10 mouse cellular contexts compared by ENCODE assay signal in genomic region chr11:118318678-118319077, GRCm38 (mm10). TPM values are rescaled to one million over a fixed set of nuclear protein-coding genes. Genes with fewer than 3 reads are reported as not detected.
DNase-seq lines count a peak whose midpoint lies in the region; ATAC-seq and TF ChIP-seq lines count a peak whose summit lies in the region.
"Had no signal": no experiment of that assay in that cellular context is flagged by ENCODE, and none has a peak within 500 bp of the region (broad histone marks: within the 10 kb centered on the region; RNA-seq: fewer than 3 reads in every experiment).

No protein-coding gene starts in this region.

- H3K4me2 ChIP-seq in hindbrain, postnatal 0 days (ENCODE audit: low read depth, low read length): no peak overlapping the region
- no peak overlapping the region for H3K4me2 ChIP-seq in hindbrain, embryonic 14.5 days (replicated peaks)
- H3K4me2 ChIP-seq: embryonic facial prominence, embryonic 15.5 days; liver, embryonic 13.5 days had no signal

- no peaks in the 10 kb centered on the region for H3K9me3 ChIP-seq in hindbrain, postnatal 0 days (ENCODE audit: low read length)
- H3K9me3 ChIP-seq in hindbrain, embryonic 14.5 days (ENCODE audit: control insufficient read depth, low read length): no peaks in the 10 kb centered on the region
- H3K9me3 ChIP-seq: embryonic facial prominence, embryonic 15.5 days; liver, embryonic 13.5 days had no signal

- no peaks in the 10 kb centered on the region for H3K27me3 ChIP-seq in hindbrain, postnatal 0 days (ENCODE audit: insufficient read depth, low read length)
- H3K27me3 ChIP-seq in hindbrain, embryonic 14.5 days (ENCODE audit: control insufficient read depth, insufficient read depth, low read length): no peaks in the 10 kb centered on the region
- no peaks in the 10 kb centered on the region for H3K27me3 ChIP-seq in C2C12 (ENCODE audit: control insufficient read depth, insufficient read depth, insufficient read length)
- H3K27me3 ChIP-seq: embryonic facial prominence, embryonic 15.5 days; liver, embryonic 13.5 days had no signal

- H3K36me3 ChIP-seq in hindbrain, postnatal 0 days (ENCODE audit: insufficient read depth, low read length): 0 out of 2 replicates have a peak, but pooled peaks cover 4% of the 10 kb centered on the region
- H3K36me3 ChIP-seq in hindbrain, embryonic 14.5 days (replicated peaks; ENCODE audit: control insufficient read depth, insufficient read depth): peaks cover 25% of the 10 kb centered on the region; the same call in 1 of the 2 replicates
- peaks cover 87% of the 10 kb centered on the region for H3K36me3 ChIP-seq in C2C12 (ENCODE audit: control insufficient read depth, insufficient read depth)
- H3K36me3 ChIP-seq: liver, embryonic 13.5 days had no signal

- no peak for ATAC-seq in hindbrain, postnatal 0 days
- ATAC-seq in hindbrain, embryonic 14.5 days (ENCODE audit: low FRiP score): no peak
- ATAC-seq in granulocyte monocyte progenitor cell, adult 5-6 weeks (replicated peaks; ENCODE audit: poor library complexity, severe bottlenecking): peak; percentile 94
- ATAC-seq in monocyte, adult 5-6 weeks (replicated peaks; ENCODE audit: insufficient number of reproducible peaks, low FRiP score, low TSS enrichment, poor library complexity, severe bottlenecking): peak; percentile 41; the same call in 1 of the 2 replicates
- ATAC-seq in megakaryocyte-erythroid progenitor cell, adult 5-6 weeks (replicated peaks; ENCODE audit: low FRiP score, low TSS enrichment, poor library complexity, severe bottlenecking): no peak

- no peak overlapping the region for H3K9ac ChIP-seq in hindbrain, postnatal 0 days (replicated peaks; ENCODE audit: low read length)
- H3K9ac ChIP-seq in hindbrain, embryonic 14.5 days: no peak overlapping the region
- H3K9ac ChIP-seq: embryonic facial prominence, embryonic 15.5 days; liver, embryonic 13.5 days had no signal

- WGBS in hindbrain, postnatal 0 days: 68% methylated on average over 5 of the region's 5 CpGs
- WGBS in hindbrain, embryonic 14.5 days: 64% methylated on average over 5 of the region's 5 CpGs

- peaks cover 3% of the 10 kb centered on the region; the same call in 1 of the 2 replicates for H3K4me1 ChIP-seq in hindbrain, postnatal 0 days (ENCODE audit: insufficient read depth, low read length)
- peaks cover 14% of the 10 kb centered on the region for H3K4me1 ChIP-seq in hindbrain, embryonic 14.5 days (replicated peaks; ENCODE audit: control insufficient read depth, insufficient read depth, low read length)

- peak; percentile 77 for TF ChIP-seq CTCF in hindbrain, postnatal 0 days (IDR thresholded peaks at IDR 0.05; ENCODE audit: low read depth)
- TF ChIP-seq CTCF in C2C12 (IDR thresholded peaks at IDR 0.05; ENCODE audit: control insufficient read depth, insufficient read depth, insufficient read length): peak; percentile 35

- H3K4me3 ChIP-seq in hindbrain, postnatal 0 days (ENCODE audit: low read length): no peak overlapping the region
- H3K4me3 ChIP-seq in hindbrain, embryonic 14.5 days (replicated peaks; ENCODE audit: low read length): no peak overlapping the region
- H3K4me3 ChIP-seq in C2C12 (ENCODE audit: insufficient read depth, poor library complexity, severe bottlenecking): no peak overlapping the region
- H3K4me3 ChIP-seq: embryonic facial prominence, embryonic 15.5 days; liver, embryonic 13.5 days had no signal

- H3K79me3 ChIP-seq in C2C12 (ENCODE audit: low read depth): peaks cover 31% of the 10 kb centered on the region

- peak; percentile 60 for DNase-seq in hindbrain, postnatal 0 days (ENCODE audit: low spot score)
- DNase-seq in hindbrain, embryonic 14.5 days (ENCODE audit: low spot score): no peak
- DNase-seq in WW6 (ENCODE audit: low read depth, low spot score): peak; percentile 39
- DNase-seq in frontal cortex, postnatal 25 days (ENCODE audit: low spot score in 2 of 2): no peak
- DNase-seq: liver, embryonic 13.5 days had no signal

- no peak overlapping the region for H3K27ac ChIP-seq in hindbrain, postnatal 0 days
- no peak overlapping the region for H3K27ac ChIP-seq in hindbrain, embryonic 14.5 days
- H3K27ac ChIP-seq: embryonic facial prominence, embryonic 15.5 days; liver, embryonic 13.5 days had no signal

- peaks cover 40% of the 10 kb centered on the region for H3K79me2 ChIP-seq in C2C12 (ENCODE audit: control insufficient read depth, insufficient read depth)

- no peak overlapping the region for H3ac ChIP-seq in C2C12 (ENCODE audit: control insufficient read depth, insufficient read length, low read depth)

TF ChIP-seq in C2C12, 6 proteins besides CTCF, POLR2A, EP300 and RAD21:
- TF ChIP-seq FOSL1 (IDR thresholded peaks at IDR 0.05; ENCODE audit: insufficient read depth, low read length, poor library complexity, severe bottlenecking) (no peak), MAX (IDR thresholded peaks at IDR 0.05) (peak; percentile 26)
TF ChIP-seq in C2C12: peak in this region for 1.

RNA-seq across cellular contexts. Expression of gene Cep295nl, which starts 23.6 kb away (rescaled TPM):
- 0.31 and 1.2 TPM in 2 replicates for total RNA-seq in hindbrain, postnatal 0 days (2014; rRNA removed)
- polyA plus RNA-seq in hindbrain, postnatal 0 days (2015; fragmentation: Nextera tagmentation; extraction: Ambion mirVana): 0.20 and 0.47 TPM in 2 replicates
- polyA plus RNA-seq in hindbrain, embryonic 14.5 days (2014; fragmentation: Nextera tagmentation; extraction: Ambion mirVana): 0.17 TPM in 1 of 2 replicates, not detected in the other
- polyA plus RNA-seq in C2C12 (2012; fragmentation: generic; extraction: Trizol): 1.4 TPM
- total RNA-seq in granulocyte monocyte progenitor cell, adult 5-6 weeks (2014; fragmentation: Nextera tagmentation): not detected in 2 replicates
- total RNA-seq in granulocyte monocyte progenitor cell, adult 5-6 weeks (2017): not detected in 2 replicates
- 1.6 to 2.8 TPM in 2 of 3 replicates, not detected in the other for total RNA-seq in monocyte, adult 5-6 weeks (2017)
- 0.81 and 2.2 TPM in 2 replicates for total RNA-seq in megakaryocyte-erythroid progenitor cell, adult 5-6 weeks (2014; fragmentation: Nextera tagmentation)
- 1.2 TPM in 2 replicates for total RNA-seq in megakaryocyte-erythroid progenitor cell, adult 5-6 weeks (2017)
- polyA plus RNA-seq: liver, embryonic 13.5 days had no signal

RNA-seq across cellular contexts. Expression of gene Usp36, which starts 28.6 kb away (rescaled TPM):
- 19.7 and 20.6 TPM in 2 replicates for total RNA-seq in hindbrain, postnatal 0 days (2014; rRNA removed)
- polyA plus RNA-seq in hindbrain, postnatal 0 days (2015; fragmentation: Nextera tagmentation; extraction: Ambion mirVana): 12.6 and 12.8 TPM in 2 replicates
- 11.9 and 13.6 TPM in 2 replicates for polyA plus RNA-seq in hindbrain, embryonic 14.5 days (2014; fragmentation: Nextera tagmentation; extraction: Ambion mirVana)
- 14.8 TPM for polyA plus RNA-seq in C2C12 (2012; fragmentation: generic; extraction: Trizol)
- total RNA-seq in granulocyte monocyte progenitor cell, adult 5-6 weeks (2014; fragmentation: Nextera tagmentation): 27.6 and 28.6 TPM in 2 replicates
- total RNA-seq in granulocyte monocyte progenitor cell, adult 5-6 weeks (2017): 9.3 and 12.5 TPM in 2 replicates
- 13.1 to 29.6 TPM (median 14.8 TPM) in 3 replicates for total RNA-seq in monocyte, adult 5-6 weeks (2017)
- 39.5 and 44.6 TPM in 2 replicates for total RNA-seq in megakaryocyte-erythroid progenitor cell, adult 5-6 weeks (2014; fragmentation: Nextera tagmentation)
- 16.6 and 17.1 TPM in 2 replicates for total RNA-seq in megakaryocyte-erythroid progenitor cell, adult 5-6 weeks (2017)

RNA-seq across cellular contexts. Expression of gene Timp2, which starts 36.9 kb away (rescaled TPM):
- 164 and 170 TPM in 2 replicates for total RNA-seq in hindbrain, postnatal 0 days (2014; rRNA removed)
- polyA plus RNA-seq in hindbrain, postnatal 0 days (2015; fragmentation: Nextera tagmentation; extraction: Ambion mirVana): 102 and 118 TPM in 2 replicates
- 94.3 and 114 TPM in 2 replicates for polyA plus RNA-seq in hindbrain, embryonic 14.5 days (2014; fragmentation: Nextera tagmentation; extraction: Ambion mirVana)
- polyA plus RNA-seq in C2C12 (2012; fragmentation: generic; extraction: Trizol): 372 TPM
- total RNA-seq in granulocyte monocyte progenitor cell, adult 5-6 weeks (2014; fragmentation: Nextera tagmentation): 1.8 and 3.5 TPM in 2 replicates
- 2.5 and 12.7 TPM in 2 replicates for total RNA-seq in granulocyte monocyte progenitor cell, adult 5-6 weeks (2017)
- 19.4 to 46.1 TPM (median 27.0 TPM) in 3 replicates for total RNA-seq in monocyte, adult 5-6 weeks (2017)
- total RNA-seq in megakaryocyte-erythroid progenitor cell, adult 5-6 weeks (2014; fragmentation: Nextera tagmentation): 4.4 and 8.0 TPM in 2 replicates
- total RNA-seq in megakaryocyte-erythroid progenitor cell, adult 5-6 weeks (2017): 9.3 and 9.5 TPM in 2 replicates

Comparison
In these comparisons a context has a peak if more than half of its experiments do, and no peak if none do; other contexts are left out.
1. DNase-seq: peak in hindbrain, postnatal 0 days (single experiment) and WW6 (single experiment); none in hindbrain, embryonic 14.5 days (single experiment) and frontal cortex, postnatal 25 days (0 of 2).
2. ATAC-seq: peak in granulocyte monocyte progenitor cell, adult 5-6 weeks (single experiment) and monocyte, adult 5-6 weeks (single experiment); none in hindbrain, postnatal 0 days (single experiment), hindbrain, embryonic 14.5 days (single experiment) and megakaryocyte-erythroid progenitor cell, adult 5-6 weeks (single experiment).